Mouse (Mus musculus): ENCODE data around the gene Wdr46. TPM values are rescaled to one million over a fixed set of nuclear protein-coding genes. Genes with fewer than 3 reads are reported as not detected.

The Wdr46 gene
- polyA plus RNA-seq, 1 experiment from 2014 or later, result 19.7 TPM

GRCm38 (mm10) chr17:33940981-33941380, 521 bp downstream of the Wdr46 start:
- H3K27ac ChIP-seq (ENCODE audit: low read depth, low read length), result no peak overlapping the region
- H3K27me3 ChIP-seq (ENCODE audit: control insufficient read depth, insufficient read depth, low read length), result no peaks in the 10 kb centered on the region
- peak overlapping the region; percentile 87 for H3K9ac ChIP-seq (ENCODE audit: low read depth, low read length)
- H3K9me3 ChIP-seq (replicated peaks; ENCODE audit: control insufficient read depth, low read length), result no peaks in the 10 kb centered on the region
- 3% methylated on average over 26 of the region's 26 CpGs for WGBS (ENCODE audit: insufficient replicate concordance)
- H3K4me3 ChIP-seq (ENCODE audit: low read depth, low read length), result peak overlapping the region; percentile 88
- peak overlapping the region; percentile 84 for H3K4me2 ChIP-seq
- peaks cover 14% of the 10 kb centered on the region for H3K36me3 ChIP-seq (ENCODE audit: control insufficient read depth, insufficient read depth, low read length)
- H3K4me1 ChIP-seq (ENCODE audit: control insufficient read depth, insufficient read depth, low read length), result peaks cover 13% of the 10 kb centered on the region
- no peak for ATAC-seq (replicated peaks; ENCODE audit: insufficient number of reproducible peaks, low FRiP score, low TSS enrichment)

GRCm38 (mm10) chr17:33941381-33941780, 921 bp downstream of the Wdr46 start:
- peak overlapping the region; percentile 87 for H3K9ac ChIP-seq (ENCODE audit: low read depth, low read length)
- H3K4me1 ChIP-seq (ENCODE audit: control insufficient read depth, insufficient read depth, low read length), result peaks cover 13% of the 10 kb centered on the region
- no peaks in the 10 kb centered on the region for H3K27me3 ChIP-seq (ENCODE audit: control insufficient read depth, insufficient read depth, low read length)
- peak overlapping the region; percentile 88 for H3K4me3 ChIP-seq (ENCODE audit: low read depth, low read length)
- no peaks in the 10 kb centered on the region for H3K9me3 ChIP-seq (replicated peaks; ENCODE audit: control insufficient read depth, low read length)
- no peak overlapping the region for H3K27ac ChIP-seq (ENCODE audit: low read depth, low read length)
- H3K4me2 ChIP-seq, result peak overlapping the region; percentile 84
- WGBS (ENCODE audit: insufficient replicate concordance), result 48% methylated on average over 19 of the region's 19 CpGs
- H3K36me3 ChIP-seq (ENCODE audit: control insufficient read depth, insufficient read depth, low read length), result peaks cover 16% of the 10 kb centered on the region
- ATAC-seq (replicated peaks; ENCODE audit: insufficient number of reproducible peaks, low FRiP score, low TSS enrichment), result no peak

DNA sequence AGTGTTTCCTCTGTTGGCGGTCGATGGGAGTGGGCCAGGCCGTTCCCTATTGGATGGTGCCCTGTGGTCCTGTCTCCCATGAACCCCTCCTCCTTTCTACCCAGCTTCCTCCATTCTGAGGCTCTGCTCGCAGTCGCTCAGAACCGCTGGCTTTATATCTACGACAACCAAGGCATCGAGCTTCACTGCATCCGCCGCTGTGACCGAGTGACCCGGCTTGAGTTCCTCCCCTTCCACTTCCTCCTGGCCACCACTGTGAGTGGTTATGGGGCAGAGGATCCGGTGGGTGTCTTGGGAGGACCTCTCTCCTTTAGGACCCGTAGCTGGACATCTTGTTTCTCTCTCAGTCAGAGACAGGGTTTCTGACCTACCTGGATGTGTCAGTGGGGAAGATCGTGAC, 3.0 kb downstream of the Wdr46 start:
- Histone ChIP-seq H3K36me3 (ENCODE audit: control insufficient read depth, insufficient read depth, low read length) (peaks cover 11% of the 10 kb centered on the region), H3K4me2 (no peak overlapping the region), H3K9me3 (replicated peaks; ENCODE audit: control insufficient read depth, low read length) (no peaks in the 10 kb centered on the region), H3K9ac (ENCODE audit: low read depth, low read length) (no peak overlapping the region), H3K4me3 (ENCODE audit: low read depth, low read length) (no peak overlapping the region), H3K4me1 (ENCODE audit: control insufficient read depth, insufficient read depth, low read length) (peaks cover 13% of the 10 kb centered on the region), H3K27ac (ENCODE audit: low read depth, low read length) (no peak overlapping the region), H3K27me3 (ENCODE audit: control insufficient read depth, insufficient read depth, low read length) (no peaks in the 10 kb centered on the region)
- WGBS (ENCODE audit: insufficient replicate concordance), result 93% methylated on average over 15 of the region's 15 CpGs
- ATAC-seq (replicated peaks; ENCODE audit: insufficient number of reproducible peaks, low FRiP score, low TSS enrichment), result no peak

GRCm38 (mm10) chr17:33947430-33948089, 7.1 kb downstream of the Wdr46 start:
- WGBS (ENCODE audit: insufficient replicate concordance), result 88% methylated on average over 10 of the region's 10 CpGs
- H3K9me3 ChIP-seq (replicated peaks; ENCODE audit: control insufficient read depth, low read length), result no peaks in the 10 kb centered on the region

DNA sequence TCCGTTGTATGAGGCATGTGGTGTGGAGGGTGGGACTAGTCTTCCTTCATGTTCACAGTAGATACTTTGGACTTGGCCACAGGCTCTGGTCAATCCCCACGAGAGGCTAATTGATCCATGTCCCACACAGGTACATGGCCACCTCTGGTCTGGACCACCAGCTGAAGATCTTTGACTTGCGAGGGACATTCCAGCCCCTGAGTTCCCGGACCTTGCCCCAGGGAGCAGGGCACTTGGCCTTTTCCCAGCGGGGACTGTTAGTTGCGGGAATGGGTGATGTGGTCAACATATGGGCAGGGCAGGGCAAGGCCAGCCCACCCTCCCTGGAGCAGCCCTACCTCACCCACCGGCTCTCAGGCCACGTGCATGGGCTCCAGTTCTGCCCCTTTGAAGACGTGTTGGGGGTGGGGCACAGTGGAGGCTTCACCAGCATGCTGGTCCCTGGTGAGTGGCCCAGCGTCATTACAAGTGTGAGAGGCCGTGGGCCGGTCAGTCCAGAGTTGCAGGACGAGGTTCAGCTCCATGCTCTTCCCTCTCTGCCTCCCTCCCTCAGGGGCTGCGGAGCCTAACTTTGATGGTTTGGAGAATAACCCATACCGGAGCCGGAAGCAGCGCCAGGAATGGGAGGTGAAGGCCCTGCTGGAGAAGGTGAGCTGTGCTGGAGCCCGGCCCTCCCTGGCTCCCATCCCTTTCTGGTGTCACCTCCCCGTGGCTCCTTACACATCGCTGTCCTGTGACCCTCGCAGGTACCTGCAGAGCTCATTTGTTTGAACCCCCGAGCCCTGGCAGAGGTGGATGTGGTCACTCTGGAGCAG, 7.8 kb downstream of the Wdr46 start:
- no peak overlapping the region for H3K4me3 ChIP-seq (ENCODE audit: low read depth, low read length)
- no peaks in the 10 kb centered on the region for H3K27me3 ChIP-seq (ENCODE audit: control insufficient read depth, insufficient read depth, low read length)
- H3K36me3 ChIP-seq (ENCODE audit: control insufficient read depth, insufficient read depth, low read length), result peaks cover 24% of the 10 kb centered on the region
- H3K4me2 ChIP-seq, result no peak overlapping the region
- H3K9me3 ChIP-seq (replicated peaks; ENCODE audit: control insufficient read depth, low read length), result no peaks in the 10 kb centered on the region
- no peak overlapping the region for H3K9ac ChIP-seq (ENCODE audit: low read depth, low read length)
- WGBS (ENCODE audit: insufficient replicate concordance), result 83% methylated on average over 22 of the region's 22 CpGs
- no peak for ATAC-seq (replicated peaks; ENCODE audit: insufficient number of reproducible peaks, low FRiP score, low TSS enrichment)
- H3K27ac ChIP-seq (ENCODE audit: low read depth, low read length), result no peak overlapping the region
- peaks cover 25% of the 10 kb centered on the region for H3K4me1 ChIP-seq (ENCODE audit: control insufficient read depth, insufficient read depth, low read length)

More at GRCm38 (mm10) chr17:33947430-33948089, 7.1 kb downstream of the Wdr46 start:
- Histone ChIP-seq H3K4me1 (ENCODE audit: control insufficient read depth, insufficient read depth, low read length) (peaks cover 18% of the 10 kb centered on the region), H3K36me3 (ENCODE audit: control insufficient read depth, insufficient read depth, low read length) (peaks cover 17% of the 10 kb centered on the region), H3K4me3 (ENCODE audit: low read depth, low read length) (no peak overlapping the region), H3K4me2 (no peak overlapping the region), H3K27ac (ENCODE audit: low read depth, low read length) (no peak overlapping the region), H3K9ac (ENCODE audit: low read depth, low read length) (no peak overlapping the region), H3K27me3 (ENCODE audit: control insufficient read depth, insufficient read depth, low read length) (no peaks in the 10 kb centered on the region)
- no peak for ATAC-seq (replicated peaks; ENCODE audit: insufficient number of reproducible peaks, low FRiP score, low TSS enrichment)

- Histone ChIP-seq H3K4me2 (no peak overlapping the region), H3K9ac (ENCODE audit: low read depth, low read length) (peak overlapping the region; percentile 22; the same call in 1 of the 2 replicates), H3K9me3 (replicated peaks; ENCODE audit: control insufficient read depth, low read length) (no peaks in the 10 kb centered on the region), H3K27me3 (ENCODE audit: control insufficient read depth, insufficient read depth, low read length) (no peaks in the 10 kb centered on the region), H3K4me1 (ENCODE audit: control insufficient read depth, insufficient read depth, low read length) (peaks cover 32% of the 10 kb centered on the region), H3K4me3 (ENCODE audit: low read depth, low read length) (no peak overlapping the region), H3K27ac (ENCODE audit: low read depth, low read length) (no peak overlapping the region), H3K36me3 (ENCODE audit: control insufficient read depth, insufficient read depth, low read length) (peaks cover 28% of the 10 kb centered on the region)
- no peak for ATAC-seq (replicated peaks; ENCODE audit: insufficient number of reproducible peaks, low FRiP score, low TSS enrichment)
- WGBS (ENCODE audit: insufficient replicate concordance), result 90% methylated on average over 19 of the region's 19 CpGs
These were observed 8.6 kb downstream of the Wdr46 start for GRCm38 (mm10) chr17:33948905-33949537.

DNA sequence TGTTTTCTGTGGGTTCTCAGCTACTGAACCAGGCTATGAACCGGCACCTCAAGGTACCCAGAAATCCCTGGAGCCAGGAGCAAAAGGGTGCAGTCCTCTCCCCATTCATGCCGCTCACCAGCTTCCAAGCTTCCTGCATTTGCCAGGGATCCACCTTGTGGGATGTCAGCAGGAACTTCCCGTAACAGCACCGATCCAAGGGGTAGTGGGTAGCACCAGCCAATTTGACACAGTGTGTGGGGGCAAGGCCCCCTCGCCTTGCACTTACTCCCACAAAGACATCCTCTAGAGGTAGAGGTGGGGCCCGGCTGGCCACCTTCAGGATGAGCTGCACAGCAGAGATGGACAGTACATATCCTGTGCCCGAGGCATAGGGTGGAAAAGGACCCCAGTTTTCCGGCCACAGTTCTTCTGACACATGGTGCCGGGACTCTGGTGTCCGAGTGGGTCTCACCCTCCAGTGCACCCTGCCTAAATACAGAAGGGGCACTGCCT, 9.7 kb downstream of the Wdr46 start:
- no peaks in the 10 kb centered on the region for H3K27me3 ChIP-seq (ENCODE audit: control insufficient read depth, insufficient read depth, low read length)
- peak overlapping the region; percentile 77; the same call in 1 of the 2 replicates for H3K9ac ChIP-seq (ENCODE audit: low read depth, low read length)
- WGBS (ENCODE audit: insufficient replicate concordance), result 73% methylated on average over 10 of the region's 10 CpGs
- peak overlapping the region; percentile 96 for H3K4me2 ChIP-seq
- H3K27ac ChIP-seq (ENCODE audit: low read depth, low read length), result no peak overlapping the region
- ATAC-seq (replicated peaks; ENCODE audit: insufficient number of reproducible peaks, low FRiP score, low TSS enrichment), result no peak
- no peaks in the 10 kb centered on the region for H3K9me3 ChIP-seq (replicated peaks; ENCODE audit: control insufficient read depth, low read length)
- H3K36me3 ChIP-seq (ENCODE audit: control insufficient read depth, insufficient read depth, low read length), result peaks cover 23% of the 10 kb centered on the region
- H3K4me1 ChIP-seq (ENCODE audit: control insufficient read depth, insufficient read depth, low read length), result peaks cover 39% of the 10 kb centered on the region
- peak overlapping the region; percentile 53 for H3K4me3 ChIP-seq (ENCODE audit: low read depth, low read length)
